Mouse (Mus musculus) brain, embryonic 18.5 days (tissue): ENCODE data around the gene Snap91.

Source experiments
- DNase-seq: peaks from one replicate; pipeline ENCODE4 v3.0.0-alpha.2; 2012; ENCODE audit warnings: low read depth, low spot score

Gene Snap91

DNA sequence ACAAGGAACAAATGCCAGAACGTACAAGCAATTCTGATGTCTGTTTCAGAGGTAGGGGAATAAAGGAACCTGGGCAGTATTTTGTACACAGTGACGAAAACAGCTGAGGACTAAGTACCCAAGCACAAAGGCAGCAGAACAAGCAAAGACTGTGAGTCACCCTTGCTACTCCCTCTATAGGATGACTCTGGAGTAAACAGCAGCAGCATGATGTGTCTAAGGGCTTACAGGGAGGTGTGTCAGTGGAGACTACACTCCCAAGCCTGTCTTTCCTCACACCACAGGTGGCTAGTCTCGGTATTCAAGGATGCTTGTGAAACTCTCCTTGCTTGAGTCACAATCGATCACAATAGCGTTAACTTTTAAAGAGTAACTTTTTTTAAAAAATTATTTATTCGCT is 66.1 kb downstream of the Snap91 start:
- DNase-seq: no peak

DNA sequence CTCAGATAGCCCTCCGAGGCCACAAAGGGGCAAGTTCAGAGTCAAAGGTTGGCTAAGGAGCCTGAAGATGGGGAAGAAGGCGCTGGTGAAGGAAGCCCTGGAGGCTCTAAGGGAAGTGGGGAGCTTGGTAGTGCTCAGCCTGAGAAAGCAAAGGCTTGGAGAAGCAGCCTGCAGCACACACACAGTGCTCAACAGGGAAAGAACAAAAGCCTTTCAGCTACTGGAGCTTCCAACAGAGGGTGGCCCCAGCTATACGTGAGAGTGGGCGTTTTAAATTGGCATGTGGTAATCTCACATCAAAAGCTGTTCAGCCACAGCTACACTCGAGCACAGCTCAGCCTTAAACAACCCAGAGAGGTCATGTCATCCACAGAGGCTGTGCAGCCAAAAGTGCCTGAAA is 67.1 kb downstream of the Snap91 start:
- DNase-seq: no peak

DNA sequence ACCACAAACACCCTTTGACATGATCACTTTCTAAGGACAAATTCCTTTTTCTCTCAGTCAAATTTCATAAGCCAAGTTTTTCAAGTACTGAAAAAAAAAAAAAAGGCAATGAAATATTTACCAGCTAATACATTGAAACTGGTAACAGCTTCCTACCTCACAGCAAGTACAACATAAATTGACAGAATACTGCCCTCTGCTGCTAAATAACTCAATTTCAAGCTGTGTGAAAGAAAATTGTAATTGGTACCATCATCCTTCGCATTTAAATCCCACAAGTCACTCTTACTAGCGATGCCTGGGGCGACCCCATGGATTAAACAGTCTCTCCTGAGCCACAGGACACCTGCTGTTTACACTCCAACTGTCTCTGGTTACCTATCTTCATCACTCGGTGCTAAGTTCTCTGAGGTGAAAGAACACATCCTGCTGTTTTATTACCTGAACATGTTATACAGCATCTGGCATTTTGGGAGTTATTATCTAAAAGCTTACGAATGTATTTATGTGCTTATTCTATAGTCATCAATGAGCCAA is 69.7 kb downstream of the Snap91 start:
- DNase-seq: no peak

DNA sequence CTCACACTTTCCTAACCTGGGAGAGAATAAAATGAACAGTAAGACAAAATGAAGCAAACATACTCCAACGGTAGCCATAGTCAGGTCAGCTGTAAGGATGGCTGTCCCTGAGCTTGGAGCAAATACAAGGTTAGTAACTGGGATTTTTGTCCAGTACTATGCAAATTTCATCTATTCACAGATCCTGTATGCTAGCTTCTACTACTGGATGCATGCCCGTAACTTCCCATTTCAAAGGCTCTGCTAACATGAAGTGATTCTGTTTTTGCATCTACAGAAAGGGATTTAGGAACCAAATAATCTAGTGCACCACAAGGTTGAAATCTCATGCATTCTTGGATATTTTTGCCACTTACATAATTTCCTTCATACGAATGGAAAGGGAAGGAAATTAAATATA is 70.2 kb downstream of the Snap91 start:
- DNase-seq: no peak

DNA sequence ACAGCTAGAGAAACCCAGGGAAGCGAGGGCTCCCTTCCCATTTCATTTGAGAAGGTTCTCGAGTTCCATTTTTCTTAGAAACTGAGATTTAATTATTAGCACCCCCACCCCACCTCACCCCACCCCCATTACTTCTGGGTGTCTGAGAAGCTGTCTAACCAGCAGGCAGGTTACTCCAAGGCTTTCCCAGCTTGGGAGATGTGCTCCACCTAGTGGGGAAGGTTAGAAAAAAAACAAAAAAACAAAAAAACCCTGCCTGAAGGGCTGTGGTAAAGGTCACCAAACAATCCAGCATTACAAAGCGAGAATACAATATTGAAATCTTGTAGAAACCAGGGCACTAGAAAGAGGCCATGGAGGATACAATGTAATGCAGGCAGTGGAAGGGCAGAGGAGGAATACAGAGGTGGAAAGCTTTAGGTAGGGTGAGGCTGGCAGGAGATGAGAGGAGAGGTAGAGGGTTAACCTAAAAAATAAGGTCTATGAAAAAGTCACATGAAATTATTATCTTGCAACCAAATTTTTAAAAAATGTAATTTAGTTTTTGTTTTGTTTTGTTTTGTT is 79.8 kb downstream of the Snap91 start:
- DNase-seq: no peak

DNA sequence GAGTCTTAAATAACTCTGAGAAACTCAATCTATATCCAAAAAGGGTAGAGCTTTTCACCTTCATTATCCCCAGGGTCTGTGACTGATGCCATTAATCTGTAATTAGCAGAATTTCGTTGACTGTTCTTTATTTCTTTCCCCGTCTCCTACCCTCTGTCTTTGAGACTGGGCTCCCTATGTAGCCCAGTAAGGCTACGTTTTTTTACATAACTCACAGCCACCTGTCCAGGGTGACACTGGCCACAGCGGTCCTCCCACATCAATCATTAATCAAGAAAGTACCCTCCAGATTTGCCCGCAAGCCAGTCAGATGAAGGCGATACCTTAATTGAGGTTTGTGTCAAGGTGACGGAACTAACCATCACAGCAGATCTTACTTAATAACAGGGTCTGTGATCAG is 81.4 kb downstream of the Snap91 start:
- no peak for DNase-seq

DNA sequence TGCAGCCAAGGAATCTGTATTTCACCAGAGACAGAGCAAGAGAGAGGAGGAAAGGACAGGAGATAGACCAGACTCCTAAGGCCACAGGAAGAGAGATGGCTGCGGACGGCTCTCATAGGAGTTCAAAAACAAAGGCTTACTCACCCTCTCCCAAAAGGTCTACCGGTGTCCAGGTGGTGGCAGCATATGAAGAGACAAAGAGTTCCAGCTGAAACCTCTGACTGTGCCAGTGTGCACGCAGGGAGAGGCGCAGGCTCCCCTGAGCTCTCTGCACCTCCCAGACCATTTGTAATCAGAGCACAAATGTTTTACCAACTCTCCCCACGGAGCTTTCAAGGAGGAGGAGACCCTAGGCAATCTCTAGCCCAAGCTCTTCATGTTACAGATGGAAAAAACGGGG is 81.8 kb downstream of the Snap91 start:
- no peak for DNase-seq

DNA sequence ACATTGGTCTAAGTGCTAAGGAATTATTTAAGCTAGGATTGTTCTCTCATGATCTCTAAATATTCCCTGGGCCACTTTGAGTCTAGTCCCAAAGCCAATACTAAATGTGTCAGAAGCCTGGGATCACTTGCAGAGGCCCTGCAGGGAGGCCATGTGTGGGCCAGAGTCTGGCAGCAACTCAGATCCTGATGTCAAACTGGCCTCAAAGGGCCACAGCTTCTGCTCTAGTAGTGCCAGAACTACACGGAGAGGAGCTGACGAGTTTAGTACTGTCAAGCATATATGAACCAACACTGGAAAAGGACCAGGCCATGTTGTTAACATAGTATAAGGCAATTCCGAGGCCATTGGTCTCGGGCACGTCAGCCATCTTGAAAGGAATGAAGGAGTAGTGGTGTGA is 82.3 kb downstream of the Snap91 start:
- no peak for DNase-seq

DNA sequence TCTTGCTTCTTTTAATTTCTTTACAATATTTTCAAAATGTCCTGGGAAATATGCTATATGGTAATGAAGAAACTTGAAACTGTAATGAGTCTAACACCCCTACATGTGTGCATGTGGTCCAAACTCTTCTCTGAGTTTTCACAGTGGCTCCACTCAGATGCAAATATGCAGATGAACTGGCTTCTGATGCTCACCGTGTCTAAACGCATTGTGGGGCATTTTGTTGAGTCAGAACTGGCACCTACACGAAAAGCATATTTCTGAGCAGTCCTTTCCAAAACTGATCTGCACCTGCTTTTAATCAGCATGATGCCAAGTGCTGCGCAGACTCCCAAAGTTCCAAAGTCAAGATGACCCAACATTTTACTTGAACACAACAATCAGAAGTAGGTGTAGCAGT is 82.9 kb downstream of the Snap91 start:
- DNase-seq: no peak

DNA sequence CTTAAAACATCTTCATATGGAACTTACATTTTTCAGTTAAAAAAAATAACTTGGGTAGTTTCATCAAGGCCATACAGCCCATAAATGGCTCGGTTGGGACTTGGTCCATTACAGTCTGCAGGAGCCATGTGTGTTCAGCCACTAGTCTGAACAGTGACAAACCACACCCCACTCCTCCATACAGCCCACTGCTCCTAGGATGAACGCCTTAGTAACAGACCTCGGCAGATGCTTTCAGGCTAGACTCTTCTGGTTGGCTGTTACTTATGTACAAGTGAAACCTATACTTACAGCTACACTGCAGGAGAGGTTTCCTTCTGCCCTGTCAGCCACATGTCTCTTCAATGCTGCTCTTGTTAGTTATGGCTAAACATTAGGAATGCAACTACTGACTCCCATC is 85.2 kb downstream of the Snap91 start:
- no peak for DNase-seq

DNA sequence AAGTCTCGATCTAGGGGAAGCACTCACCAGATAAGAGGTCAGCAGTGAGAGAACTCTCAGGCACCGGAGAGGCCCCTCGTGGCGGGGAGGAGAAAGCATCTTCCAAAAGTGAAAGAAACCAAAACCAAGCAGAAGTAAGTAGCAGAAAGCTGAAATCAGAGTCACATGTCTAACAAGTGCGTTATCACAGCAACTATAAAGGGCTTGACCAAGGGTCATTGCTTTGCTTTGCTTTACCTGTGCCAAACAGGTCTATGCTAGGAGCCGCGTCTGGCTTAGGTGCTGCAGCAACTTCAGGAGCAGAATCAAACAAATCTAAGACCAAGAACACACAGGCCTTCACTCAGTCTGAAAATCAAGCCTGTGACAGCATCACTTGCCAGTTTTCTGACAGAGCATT is 88.5 kb downstream of the Snap91 start:
- no peak for DNase-seq

DNA sequence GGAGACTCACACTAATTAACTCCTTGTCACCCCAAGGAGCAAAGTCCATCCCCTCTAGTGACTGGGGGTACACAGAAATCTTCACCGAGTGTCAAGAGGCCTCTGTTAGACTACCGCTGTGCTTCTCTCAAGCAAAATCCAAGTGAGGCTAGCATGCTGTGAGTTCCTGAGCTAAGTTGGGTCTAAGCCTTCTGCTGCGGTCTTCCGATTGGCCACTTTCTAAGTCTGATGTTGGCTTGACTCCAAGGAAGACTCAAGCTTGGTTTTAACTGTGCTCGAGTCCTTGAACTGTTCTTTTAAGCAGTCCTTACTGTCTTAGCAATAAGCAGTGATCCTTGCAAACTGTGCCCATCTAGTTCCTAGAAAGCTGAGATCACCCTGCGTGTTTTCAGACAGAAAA is 91.3 kb downstream of the Snap91 start:
- no peak for DNase-seq

DNA sequence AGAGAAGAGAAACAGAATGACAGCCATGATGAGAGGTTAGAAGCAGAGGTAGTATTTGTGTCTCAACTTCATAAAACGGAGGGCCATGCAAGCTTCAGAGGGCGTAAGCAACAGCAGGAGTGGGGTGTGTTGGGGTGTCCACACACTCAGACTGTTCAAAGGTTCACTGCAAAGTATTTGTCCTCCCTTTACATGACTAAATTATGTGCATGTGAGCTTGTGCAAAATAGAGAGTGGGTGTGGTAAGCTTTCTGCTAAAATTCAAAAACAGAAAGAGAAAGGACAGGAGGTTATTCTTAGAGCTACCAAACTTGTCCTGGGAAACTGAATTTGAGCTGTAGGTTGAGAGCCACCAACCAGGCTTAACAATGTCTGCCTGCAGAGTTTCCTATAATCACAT is 97.6 kb downstream of the Snap91 start:
- no peak for DNase-seq

DNA sequence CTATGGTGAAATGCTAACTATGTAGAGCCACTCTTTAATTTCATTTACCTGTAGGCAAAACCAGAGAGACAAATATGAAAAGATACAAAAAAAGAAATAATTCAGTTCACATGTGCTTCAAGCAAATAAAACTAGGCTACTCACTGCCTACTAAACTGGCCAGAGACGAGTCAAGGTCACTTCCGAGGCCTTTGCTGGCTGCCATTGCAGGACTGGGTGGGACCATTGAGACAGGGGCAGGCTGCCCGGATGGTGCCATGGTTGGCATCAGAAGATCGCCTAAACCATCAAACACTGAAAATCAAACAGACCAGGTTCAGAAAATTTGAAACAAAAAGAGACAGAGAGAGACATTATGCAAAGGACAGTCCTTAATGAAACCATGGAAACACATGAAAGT is 99.0 kb downstream of the Snap91 start:
- DNase-seq: no peak

DNA sequence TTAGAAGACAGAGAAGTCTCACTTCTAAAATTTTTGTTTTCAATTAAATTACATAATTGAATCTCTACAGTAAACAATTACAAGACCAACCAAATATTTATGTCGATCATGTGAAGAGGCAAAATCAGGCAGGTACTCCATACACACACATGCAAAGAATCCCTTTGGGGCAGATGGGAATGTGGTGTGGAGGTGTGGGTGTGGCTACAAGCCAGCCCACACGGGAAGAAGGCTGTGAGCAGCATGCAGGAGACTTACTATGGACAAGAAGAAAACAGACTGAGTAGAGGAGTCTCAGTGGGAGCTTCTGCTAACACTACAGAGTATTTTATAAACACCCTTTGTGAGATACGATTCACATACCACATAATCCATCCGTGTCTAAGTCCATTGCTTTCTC is 102.2 kb downstream of the Snap91 start:
- no peak for DNase-seq

DNA sequence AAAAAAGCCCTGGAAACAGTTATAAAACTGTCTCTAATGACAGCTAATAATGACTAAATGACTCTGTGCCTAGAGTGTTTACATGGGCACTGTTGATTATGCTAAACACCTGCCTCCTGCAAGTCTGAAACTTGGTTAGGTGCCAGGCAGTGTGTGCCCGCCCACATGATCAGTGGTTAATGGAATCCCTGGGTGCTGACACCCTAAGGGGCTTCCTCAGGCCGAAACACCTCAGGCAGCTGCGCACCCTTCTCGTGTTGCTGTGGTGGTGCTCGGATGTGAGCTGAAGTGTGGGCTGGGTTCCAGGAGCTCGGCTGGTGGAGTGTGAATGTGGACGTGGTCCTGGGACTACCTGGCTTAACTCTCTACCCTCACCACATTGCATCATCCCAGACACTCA is 103.1 kb downstream of the Snap91 start:
- DNase-seq: no peak

DNA sequence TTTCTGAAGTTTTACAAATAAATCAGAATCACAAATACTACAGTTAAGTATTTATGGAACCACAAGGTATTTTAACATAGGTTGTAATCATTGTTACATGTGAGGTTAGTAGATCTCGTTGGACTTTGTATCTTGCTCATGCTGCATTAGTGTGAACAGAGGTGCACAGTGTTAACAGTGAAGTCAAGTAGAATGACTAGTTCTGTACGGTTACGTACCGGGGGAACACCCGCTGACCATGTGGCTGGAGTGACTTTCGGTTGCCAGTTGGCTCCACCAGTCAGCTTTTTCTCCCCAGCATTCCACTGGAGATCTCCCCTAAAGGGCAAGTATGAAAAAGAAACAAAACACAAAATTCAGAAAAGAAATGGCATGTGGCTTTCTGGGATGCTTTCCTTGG is 105.1 kb downstream of the Snap91 start:
- DNase-seq: no peak

DNA sequence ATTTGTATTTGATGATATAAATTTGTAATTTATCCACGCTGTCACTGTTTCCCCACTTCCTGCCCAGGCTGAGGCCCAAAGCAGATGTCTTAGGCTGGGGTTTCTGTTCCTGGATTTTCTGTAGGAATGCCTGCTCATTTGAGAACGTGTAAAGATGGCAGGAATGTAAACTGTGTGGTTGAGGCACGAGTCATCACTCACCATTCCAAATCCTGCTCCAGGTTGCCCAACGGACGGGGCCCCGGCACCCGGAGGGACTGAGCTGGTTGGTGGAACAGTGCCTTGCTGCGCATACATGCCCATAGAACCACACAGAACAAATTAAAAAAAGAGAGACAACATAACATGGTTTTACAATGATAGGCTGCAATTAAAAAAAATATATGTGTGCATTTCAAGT is 106.5 kb downstream of the Snap91 start:
- no peak for DNase-seq

DNA sequence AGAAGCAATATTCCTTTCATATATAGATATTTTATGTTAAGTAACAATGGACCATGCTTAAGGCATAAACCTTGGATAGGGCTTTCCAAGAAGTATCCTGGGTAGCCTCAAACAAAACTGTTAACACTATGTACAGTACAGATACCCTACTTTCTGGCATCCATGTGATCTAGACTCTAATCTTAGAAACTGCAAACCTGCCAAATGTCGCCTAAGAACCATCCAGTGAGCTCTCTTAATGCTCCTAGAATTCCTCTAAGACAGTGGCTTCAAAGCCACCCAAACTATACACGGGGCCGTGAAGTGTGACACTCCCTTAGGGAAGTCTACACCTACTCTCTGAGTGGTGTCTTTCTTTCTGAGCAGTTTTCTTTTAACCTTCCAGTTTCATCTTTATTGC is 107.6 kb downstream of the Snap91 start:
- no peak for DNase-seq

DNA sequence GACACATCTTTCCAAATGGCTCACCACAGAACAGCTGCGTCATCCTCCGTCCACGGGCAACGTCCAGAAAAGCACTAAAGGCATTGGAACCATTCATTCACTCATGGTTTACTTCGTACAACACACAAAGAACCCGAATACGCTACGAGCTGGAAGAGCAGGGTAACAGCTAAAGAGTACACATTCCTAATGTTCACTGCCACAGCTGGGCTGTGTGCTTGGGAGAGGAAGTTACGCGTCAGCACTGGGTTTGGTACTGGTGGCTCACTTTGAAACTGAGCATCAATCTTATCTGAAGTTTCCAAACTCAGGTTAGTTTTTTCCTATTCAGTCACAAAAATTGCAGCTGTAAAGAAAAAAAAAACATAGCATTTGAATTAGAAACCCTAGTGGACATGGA is 113.5 kb downstream of the Snap91 start:
- no peak for DNase-seq

DNA sequence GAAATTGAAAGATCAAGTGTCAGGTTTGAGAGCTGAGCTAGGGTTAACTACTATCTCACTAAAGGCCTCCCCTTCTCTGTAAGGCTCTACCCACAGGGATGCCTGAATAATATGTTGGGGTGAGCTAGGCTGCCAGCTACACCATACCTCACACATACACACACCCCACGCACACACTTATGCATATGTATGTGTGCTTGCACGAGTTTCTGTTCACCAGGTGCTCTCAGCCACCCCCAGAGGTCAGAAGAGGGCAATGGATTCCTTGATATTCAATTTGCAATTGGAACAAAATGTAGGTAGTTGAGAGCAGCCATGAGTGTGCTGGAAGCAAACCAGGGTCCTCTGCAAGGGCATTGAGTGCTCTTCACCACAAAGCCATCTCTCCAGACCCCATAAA is 116.5 kb downstream of the Snap91 start:
- DNase-seq: no peak

DNA sequence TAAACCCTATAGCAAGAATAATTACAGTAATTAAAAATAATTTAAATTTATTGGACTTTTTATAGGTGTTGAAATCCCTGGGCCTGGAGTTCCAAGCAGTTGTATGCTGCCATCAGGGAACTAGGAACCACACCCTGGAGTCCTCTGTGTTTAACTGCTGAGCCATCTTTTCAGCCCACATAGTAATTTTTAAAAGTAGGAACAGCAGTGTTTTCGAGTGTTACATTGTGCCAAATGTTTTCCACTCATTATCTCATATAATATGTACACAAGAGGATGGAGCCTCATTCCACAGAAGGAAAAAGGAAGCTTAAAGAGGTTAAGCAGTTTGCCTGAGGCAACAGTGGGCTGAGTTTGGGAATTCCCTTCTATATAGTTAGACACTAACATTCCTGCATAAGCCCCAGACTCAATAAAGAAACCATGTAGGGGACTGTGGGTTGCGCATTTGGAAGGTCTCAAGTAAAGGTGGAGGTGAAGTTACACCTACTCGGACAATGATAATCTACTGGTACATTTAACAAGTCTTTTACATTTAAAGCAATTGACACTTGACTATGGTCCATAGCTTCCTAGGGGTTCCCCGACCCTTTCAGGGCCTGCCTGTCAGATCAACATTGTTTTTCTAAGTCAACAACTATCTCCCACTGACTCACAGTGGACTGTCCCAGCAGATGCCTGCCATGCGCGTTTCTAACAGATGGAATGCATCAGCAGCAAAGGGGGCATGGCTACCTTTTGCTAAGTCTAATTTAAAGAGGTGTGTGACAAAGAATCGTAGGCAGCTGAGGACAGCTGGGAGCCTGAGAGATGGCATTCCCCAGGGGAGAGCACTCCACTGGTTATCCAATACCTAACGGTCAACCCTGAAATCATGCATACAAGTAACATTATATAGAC is 117.7 kb downstream of the Snap91 start:
- no peak for DNase-seq

DNA sequence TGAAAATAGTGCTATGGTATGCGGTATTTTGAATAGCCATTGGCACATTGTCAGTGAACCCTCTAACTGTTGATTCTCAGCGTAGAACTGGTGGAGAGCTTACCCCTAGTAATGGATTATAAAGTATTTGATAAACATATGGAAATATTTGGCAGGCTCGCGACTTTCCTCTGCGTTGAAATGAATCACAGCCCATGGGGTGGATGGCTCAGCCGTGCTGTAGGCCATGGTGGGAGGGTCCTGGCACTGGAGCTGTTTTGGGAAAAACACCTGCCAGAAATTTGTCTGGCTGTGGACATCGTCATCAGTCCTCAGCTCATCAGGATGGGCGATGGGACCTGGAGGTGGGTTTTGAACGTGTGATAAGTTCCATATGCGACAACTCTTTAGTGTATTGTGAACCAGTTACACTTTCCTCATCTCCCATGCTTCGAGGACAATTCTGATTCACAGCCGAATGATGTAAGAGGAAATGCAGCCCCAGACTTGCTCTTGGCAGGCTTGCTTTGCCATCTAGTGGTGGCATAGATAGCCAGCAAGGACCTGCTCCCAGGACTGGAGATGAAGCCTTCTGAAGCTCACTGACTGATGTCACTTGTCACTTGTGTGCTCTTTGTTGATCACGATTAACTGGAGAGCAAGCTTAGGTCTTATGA is 134.4 kb downstream of the Snap91 start:
- peak; percentile 72 for DNase-seq
